Mouse (Mus musculus) bone marrow macrophage, adult 2 months (primary cell): ENCODE measurements around the gene 9130213A22Rik.

ENCODE experiments used
- CTCF ChIP-seq: IDR thresholded peaks from 2 replicates; pipeline ENCODE4 v1.5.1; 2012; ENCODE audit warnings: low read depth, mild to moderate bottlenecking, low read length, moderate library complexity
- POLR2A ChIP-seq: IDR thresholded peaks from 2 replicates; pipeline ENCODE4 v1.6.1; 2012; ENCODE audit warnings: mild to moderate bottlenecking, low read depth, low read length, borderline replicate concordance

GRCm38 (mm10) chr11:69076572-69076971, 45.8 kb downstream of the 9130213A22Rik start:
- TF ChIP-seq CTCF = no peak
- no peak for TF ChIP-seq POLR2A
